Mouse (Mus musculus) G1E (cell line): Measurements from ENCODE around the gene Cep112.
A peak's percentile ranks its signal among the peaks of the same experiment; 100 is the strongest.

Experiments
- CTCF ChIP-seq: IDR thresholded peaks from 2 replicates; pipeline ENCODE4 v1.5.1; 2012; ENCODE audit warnings: low read depth, low read length, inconsistent platforms, mixed read lengths
- POLR2AphosphoS5 ChIP-seq: IDR thresholded peaks from 2 replicates; pipeline ENCODE4 v1.6.1; 2012; ENCODE audit warnings: low read depth, low read length, inconsistent platforms; ENCODE audit not compliant: insufficient replicate concordance

DNA sequence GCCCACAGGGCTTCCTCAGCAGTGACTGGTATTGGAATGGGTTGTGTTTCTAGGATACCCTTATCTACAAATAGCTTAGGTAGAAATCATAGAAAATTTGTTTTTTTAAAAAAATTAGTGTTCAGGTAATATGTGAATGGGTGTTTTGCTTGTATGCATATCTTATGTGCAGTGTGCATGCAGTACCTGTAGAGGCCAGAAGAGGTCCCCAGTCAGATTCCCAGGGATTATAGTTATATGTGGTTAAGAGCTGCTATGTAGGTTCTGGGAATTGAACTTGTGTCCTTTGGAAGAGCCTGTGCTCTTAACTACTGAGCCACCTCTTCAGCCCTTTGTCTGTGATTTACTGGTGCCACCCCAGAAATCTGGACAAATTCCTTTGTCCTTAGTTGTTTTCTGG lies 22.2 kb downstream of the Cep112 start:
- peak; percentile 9; the same call in 1 of the 2 replicates for TF ChIP-seq CTCF
- TF ChIP-seq POLR2AphosphoS5, result no peak
